Mouse (Mus musculus) myocyte (in vitro differentiated cells): ENCODE data around the gene Elp6. TPM values are rescaled to one million over a fixed set of nuclear protein-coding genes. Genes with fewer than 3 reads are reported as not detected.

ENCODE experiments used
- H3K27me3 ChIP-seq: one replicate; pipeline ENCODE4 v1.6.1; 2011; ENCODE audit not compliant: control insufficient read depth, insufficient read depth, insufficient read length
- H3K36me3 ChIP-seq: one replicate; pipeline ENCODE4 v1.6.1; 2011; ENCODE audit not compliant: control insufficient read depth, insufficient read depth
- H3K4me2 ChIP-seq: one replicate; pipeline ENCODE4 v1.6.1; 2011; ENCODE audit warnings: low read depth, control low read depth
- H3K4me3 ChIP-seq: one replicate; pipeline ENCODE4 v1.5.1; 2011; ENCODE audit warnings: mild to moderate bottlenecking, control low read depth, moderate library complexity
- H3K79me2 ChIP-seq: one replicate; pipeline ENCODE4 v1.6.1; 2011; ENCODE audit not compliant: control insufficient read depth, insufficient read depth
- H3ac ChIP-seq: one replicate; pipeline ENCODE4 v1.6.1; 2011; ENCODE audit not compliant: control insufficient read depth, insufficient read length
- CEBPB ChIP-seq: IDR thresholded peaks from 2 replicates; pipeline ENCODE4 v1.6.1; 2011; ENCODE audit warnings: mild to moderate bottlenecking, moderate library complexity; ENCODE audit not compliant: poor library complexity, insufficient read depth, severe bottlenecking
- E2F4 ChIP-seq: IDR thresholded peaks from one replicate; pipeline ENCODE4 v1.6.1; 2011; ENCODE audit warnings: mild to moderate bottlenecking, control low read depth, moderate library complexity; ENCODE audit not compliant: insufficient read depth
- MAX ChIP-seq: IDR thresholded peaks from one replicate; pipeline ENCODE4 v1.6.1; 2011; ENCODE audit warnings: low read depth, mild to moderate bottlenecking, control low read depth
- MYOD1 ChIP-seq, 3 experiments: IDR thresholded peaks; one replicate each; pipeline ENCODE4 v1.6.1; 2011; ENCODE audit warnings: control low read depth in 2 of 3, low read depth in 2 of 3, mild to moderate bottlenecking in 2 of 3, moderate library complexity in 1 of 3; ENCODE audit not compliant: insufficient read length in 2 of 3, control insufficient read depth in 1 of 3
- MYOG ChIP-seq, 3 experiments: IDR thresholded peaks; one replicate each; pipeline ENCODE4 v1.6.1; 2011; ENCODE audit warnings: control low read depth in 2 of 3, low read depth in 2 of 3, mild to moderate bottlenecking in 2 of 3; ENCODE audit not compliant: insufficient read length in 2 of 3, control insufficient read depth in 1 of 3, insufficient read depth in 1 of 3
- POLR2A ChIP-seq: IDR thresholded peaks from one replicate; pipeline ENCODE4 v1.6.1; 2011; ENCODE audit warnings: low read depth, mild to moderate bottlenecking, control low read depth, moderate library complexity; ENCODE audit not compliant: insufficient read length
- POLR2AphosphoS2 ChIP-seq: IDR thresholded peaks from one replicate; pipeline ENCODE4 v1.6.1; 2011; ENCODE audit warnings: low read depth, control low read depth; ENCODE audit not compliant: insufficient read length
- REST ChIP-seq: IDR thresholded peaks from one replicate; pipeline ENCODE4 v1.6.1; 2011; ENCODE audit warnings: mild to moderate bottlenecking, control low read depth, moderate library complexity; ENCODE audit not compliant: insufficient read depth, insufficient read length
- SRF ChIP-seq: IDR thresholded peaks from one replicate; pipeline ENCODE4 v1.6.1; 2011; ENCODE audit warnings: low read depth; ENCODE audit not compliant: control insufficient read depth, insufficient read length
- TCF12 ChIP-seq: IDR thresholded peaks from one replicate; pipeline ENCODE4 v1.6.1; 2011; ENCODE audit warnings: mild to moderate bottlenecking, control low read depth; ENCODE audit not compliant: poor library complexity, insufficient read depth, severe bottlenecking
- TCF3 ChIP-seq: IDR thresholded peaks from one replicate; pipeline ENCODE4 v1.6.1; 2011; ENCODE audit warnings: low read depth, control low read depth; ENCODE audit not compliant: insufficient read length
- USF1 ChIP-seq: IDR thresholded peaks from one replicate; pipeline ENCODE4 v1.6.1; 2011; ENCODE audit warnings: low read depth, mild to moderate bottlenecking, control low read depth, moderate library complexity
- polyA plus RNA-seq: library from polyadenylated mRNA; unstranded; fragments of >200 nt; fragmentation: generic; extraction: Trizol; gene quantifications from one replicate; pipeline ENCODE4 v1.2.1, GENCODE M21; 2012; ENCODE audit warnings: missing spikeins

Elp6 gene
- polyA plus RNA-seq, 1 experiment = 11.9 TPM

DNA sequence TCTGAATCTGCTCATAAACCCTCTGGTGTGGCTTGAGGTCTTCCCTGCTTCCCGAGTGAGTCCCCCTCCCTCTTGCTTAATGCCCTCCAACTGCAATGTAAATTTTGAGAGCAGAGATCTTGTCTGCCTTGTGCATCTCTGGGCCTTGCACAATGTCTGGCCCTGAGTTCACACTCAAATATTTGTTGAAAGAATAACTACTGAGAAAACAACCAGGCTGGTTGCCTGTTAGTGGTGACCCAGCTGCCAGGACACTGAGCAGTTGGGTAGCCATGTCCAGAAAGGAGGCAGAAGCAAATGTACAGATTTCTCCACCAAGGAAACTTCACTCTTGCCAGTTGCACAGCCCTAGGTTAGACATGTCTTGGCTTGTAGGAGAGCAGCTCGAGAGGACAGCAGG, 53.4 kb downstream of the Elp6 start:
- Histone ChIP-seq H3K79me2 (no peaks in the 10 kb centered on the region), H3K36me3 (peaks cover 3% of the 10 kb centered on the region), H3K4me3 (no peak overlapping the region), H3ac (no peak overlapping the region), H3K27me3 (no peaks in the 10 kb centered on the region), H3K4me2 (no peak overlapping the region)
- TF ChIP-seq MAX = no peak
- no peak for TF ChIP-seq CEBPB
- TF ChIP-seq SRF = no peak
- TF ChIP-seq MYOG (IDR thresholded peaks at IDR 0.05; ENCODE audit: control insufficient read depth in 1 of 3, insufficient read depth in 1 of 3, insufficient read length in 2 of 3, low read depth in 2 of 3) = no peak
- TF ChIP-seq E2F4 = no peak
- no peak for TF ChIP-seq USF1
- no peak for TF ChIP-seq MYOD1 (IDR thresholded peaks at IDR 0.05; ENCODE audit: control insufficient read depth in 1 of 3, insufficient read length in 2 of 3, low read depth in 2 of 3)
- no peak for TF ChIP-seq TCF3
- no peak for TF ChIP-seq POLR2A

DNA sequence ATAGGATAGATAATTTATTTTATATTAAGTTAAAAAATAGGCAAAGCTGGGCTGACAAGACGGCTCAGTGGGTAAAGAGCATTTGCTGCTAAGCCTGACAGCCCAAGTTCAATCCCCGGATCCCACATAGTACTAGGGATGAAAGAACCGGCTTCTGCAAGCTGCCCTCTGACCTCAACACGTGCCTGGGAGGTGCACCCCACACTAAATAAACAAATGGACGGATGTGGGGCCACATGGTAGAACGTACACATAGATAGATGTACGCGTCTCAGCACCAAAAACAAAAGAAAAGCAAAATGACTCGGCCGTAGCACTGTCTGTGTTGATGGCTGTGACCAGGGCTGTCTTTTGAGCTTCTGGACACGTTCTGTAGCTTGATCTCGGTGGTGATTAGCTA, 56.3 kb downstream of the Elp6 start:
- Histone ChIP-seq H3K36me3 (peaks cover 20% of the 10 kb centered on the region), H3K79me2 (no peaks in the 10 kb centered on the region), H3K4me3 (no peak overlapping the region), H3K27me3 (no peaks in the 10 kb centered on the region), H3K4me2 (no peak overlapping the region), H3ac (no peak overlapping the region)
- TF ChIP-seq MYOD1 (IDR thresholded peaks at IDR 0.05; ENCODE audit: control insufficient read depth in 1 of 3, insufficient read length in 2 of 3, low read depth in 2 of 3) (no peak), TCF3 (no peak), CEBPB (no peak), SRF (no peak), USF1 (no peak), TCF12 (no peak), MYOG (IDR thresholded peaks at IDR 0.05; ENCODE audit: control insufficient read depth in 1 of 3, insufficient read depth in 1 of 3, insufficient read length in 2 of 3, low read depth in 2 of 3) (no peak), MAX (no peak), E2F4 (no peak), POLR2A (no peak), REST (no peak), POLR2AphosphoS2 (no peak)

DNA sequence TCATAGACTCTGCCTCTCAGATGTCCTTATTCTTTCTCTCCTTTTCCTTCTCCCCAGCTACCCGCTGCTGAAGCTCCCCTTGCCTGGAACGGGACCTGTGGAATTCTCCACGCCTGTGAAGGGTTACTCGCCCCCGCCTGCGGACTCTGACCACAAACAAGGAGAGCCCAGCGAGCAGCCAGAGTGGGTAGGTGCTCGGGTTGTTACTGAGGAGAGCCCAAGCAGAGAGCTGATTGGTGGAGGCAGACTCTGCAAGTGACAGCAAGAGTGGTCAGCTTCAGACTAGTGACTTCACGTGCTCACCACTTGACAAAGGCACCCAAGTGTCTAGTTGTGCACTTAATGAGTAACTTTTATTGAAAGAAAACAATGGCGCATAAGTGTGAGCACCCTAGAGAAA, 57.4 kb downstream of the Elp6 start:
- peaks cover 20% of the 10 kb centered on the region for H3K36me3 ChIP-seq
- H3ac ChIP-seq = no peak overlapping the region
- no peaks in the 10 kb centered on the region for H3K79me2 ChIP-seq
- H3K4me3 ChIP-seq = no peak overlapping the region
- H3K4me2 ChIP-seq = no peak overlapping the region
- H3K27me3 ChIP-seq = no peaks in the 10 kb centered on the region
- TF ChIP-seq CEBPB (no peak), POLR2AphosphoS2 (no peak), SRF (no peak), USF1 (no peak), TCF3 (no peak), TCF12 (no peak), REST (no peak), MAX (no peak), POLR2A (no peak), MYOD1 (IDR thresholded peaks at IDR 0.05; ENCODE audit: control insufficient read depth in 1 of 3, insufficient read length in 2 of 3, low read depth in 2 of 3) (no peak), MYOG (IDR thresholded peaks at IDR 0.05; ENCODE audit: control insufficient read depth in 1 of 3, insufficient read depth in 1 of 3, insufficient read length in 2 of 3, low read depth in 2 of 3) (no peak), E2F4 (no peak)

GRCm38 (mm10) chr9:110366746-110367145, 61.8 kb downstream of the Elp6 start:
- Histone ChIP-seq H3K27me3 (no peaks in the 10 kb centered on the region), H3K36me3 (peaks cover 20% of the 10 kb centered on the region), H3K4me2 (no peak overlapping the region), H3ac (no peak overlapping the region), H3K4me3 (no peak overlapping the region), H3K79me2 (no peaks in the 10 kb centered on the region)
- TF ChIP-seq MAX = no peak
- no peak for TF ChIP-seq POLR2A
- no peak for TF ChIP-seq MYOG (IDR thresholded peaks at IDR 0.05; ENCODE audit: control insufficient read depth in 1 of 3, insufficient read depth in 1 of 3, insufficient read length in 2 of 3, low read depth in 2 of 3)
- TF ChIP-seq TCF12 = no peak

DNA sequence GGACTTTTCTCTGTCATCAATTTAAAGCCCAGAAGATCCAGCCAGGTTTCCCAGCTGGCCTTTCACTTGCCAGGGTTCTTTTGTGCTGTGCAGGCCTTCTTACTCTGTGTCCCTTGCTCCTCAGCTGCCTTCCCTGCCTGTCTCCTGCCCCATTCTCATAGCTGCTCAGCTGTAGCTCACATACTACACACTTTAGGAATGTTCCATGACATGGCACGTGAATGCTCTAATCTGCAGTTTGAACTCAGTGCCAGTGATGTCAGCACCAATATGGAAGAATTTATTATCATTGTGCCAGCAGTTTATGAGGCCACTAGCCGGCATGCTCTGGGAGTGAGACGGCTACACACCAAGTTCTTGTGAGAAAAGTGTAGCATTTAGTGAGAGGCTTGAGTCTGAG, 64.9 kb downstream of the Elp6 start:
- TF ChIP-seq POLR2A (no peak), REST (no peak), POLR2AphosphoS2 (no peak), MYOD1 (IDR thresholded peaks at IDR 0.05; ENCODE audit: control insufficient read depth in 1 of 3, insufficient read length in 2 of 3, low read depth in 2 of 3) (no peak), MAX (no peak), TCF12 (no peak), MYOG (IDR thresholded peaks at IDR 0.05; ENCODE audit: control insufficient read depth in 1 of 3, insufficient read depth in 1 of 3, insufficient read length in 2 of 3, low read depth in 2 of 3) (no peak), SRF (no peak), CEBPB (no peak), TCF3 (no peak), E2F4 (no peak), USF1 (no peak)
- no peak overlapping the region for H3K4me2 ChIP-seq
- no peaks in the 10 kb centered on the region for H3K27me3 ChIP-seq

More for the DNA sequence above, 64.9 kb downstream of the Elp6 start:
- peaks cover 15% of the 10 kb centered on the region for H3K36me3 ChIP-seq
- H3K79me2 ChIP-seq = no peaks in the 10 kb centered on the region
- no peak overlapping the region for H3K4me3 ChIP-seq
- no peak overlapping the region for H3ac ChIP-seq
